Mouse (Mus musculus): ENCODE data around the gene Hhipl2. TPM values are rescaled to one million over a fixed set of nuclear protein-coding genes. Genes with fewer than 3 reads are reported as not detected.
"Not testable (repeated sequence)": the region's sequence is repeated elsewhere in the genome, so short reads cannot be mapped to it uniquely, and the experiment has no call there.

The Hhipl2 gene
- not detected in 2 replicates for polyA plus RNA-seq (2015; fragmentation: Nextera tagmentation; extraction: Ambion mirVana)

DNA sequence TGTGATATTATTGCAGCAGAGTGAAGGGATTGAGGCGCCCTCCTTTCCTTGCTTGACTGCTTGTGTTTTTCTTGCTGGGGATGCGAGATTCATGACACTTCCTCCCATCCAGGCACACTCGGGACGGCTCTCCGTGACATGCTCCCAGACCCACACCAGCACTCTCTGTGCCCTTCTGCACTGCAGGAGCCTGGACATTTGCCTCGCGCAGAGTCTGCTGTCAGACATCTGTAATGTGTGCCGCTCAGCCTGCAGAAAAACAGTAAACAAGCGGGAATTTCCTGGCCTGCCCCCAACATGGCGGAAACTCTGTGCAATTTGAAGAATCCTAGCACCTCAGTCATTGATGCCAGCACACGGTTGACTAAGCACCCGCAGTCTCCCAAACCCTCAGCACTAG lies at the start of gene Hhipl2:
Gene Hhipl2 (plus strand): TSS at position 343 of the 400 bp plus-strand sequence.
- Histone ChIP-seq H3K27me3 (replicated peaks; ENCODE audit: control insufficient read depth, insufficient read depth, low read length) (no peaks in the 10 kb centered on the region), H3K4me1 (replicated peaks; ENCODE audit: control insufficient read depth, insufficient read depth, low read length) (no peaks in the 10 kb centered on the region), H3K27ac (ENCODE audit: low read depth, low read length) (no peak within 1 kb of the TSS), H3K4me3 (ENCODE audit: low read depth, low read length) (no peak within 1 kb of the TSS), H3K9me3 (ENCODE audit: control insufficient read depth) (no peaks in the 10 kb centered on the region), H3K4me2 (replicated peaks; ENCODE audit: low read depth) (no peak within 1 kb of the TSS), H3K9ac (ENCODE audit: low read depth, low read length) (no peak within 1 kb of the TSS), H3K36me3 (ENCODE audit: control insufficient read depth, insufficient read depth) (no peaks in the 10 kb centered on the region)
- no peak for ATAC-seq
- no peak for TF ChIP-seq CTCF (IDR thresholded peaks at IDR 0.05; ENCODE audit: low read depth)
- WGBS = 66% methylated on average over 12 of the region's 12 CpGs

DNA sequence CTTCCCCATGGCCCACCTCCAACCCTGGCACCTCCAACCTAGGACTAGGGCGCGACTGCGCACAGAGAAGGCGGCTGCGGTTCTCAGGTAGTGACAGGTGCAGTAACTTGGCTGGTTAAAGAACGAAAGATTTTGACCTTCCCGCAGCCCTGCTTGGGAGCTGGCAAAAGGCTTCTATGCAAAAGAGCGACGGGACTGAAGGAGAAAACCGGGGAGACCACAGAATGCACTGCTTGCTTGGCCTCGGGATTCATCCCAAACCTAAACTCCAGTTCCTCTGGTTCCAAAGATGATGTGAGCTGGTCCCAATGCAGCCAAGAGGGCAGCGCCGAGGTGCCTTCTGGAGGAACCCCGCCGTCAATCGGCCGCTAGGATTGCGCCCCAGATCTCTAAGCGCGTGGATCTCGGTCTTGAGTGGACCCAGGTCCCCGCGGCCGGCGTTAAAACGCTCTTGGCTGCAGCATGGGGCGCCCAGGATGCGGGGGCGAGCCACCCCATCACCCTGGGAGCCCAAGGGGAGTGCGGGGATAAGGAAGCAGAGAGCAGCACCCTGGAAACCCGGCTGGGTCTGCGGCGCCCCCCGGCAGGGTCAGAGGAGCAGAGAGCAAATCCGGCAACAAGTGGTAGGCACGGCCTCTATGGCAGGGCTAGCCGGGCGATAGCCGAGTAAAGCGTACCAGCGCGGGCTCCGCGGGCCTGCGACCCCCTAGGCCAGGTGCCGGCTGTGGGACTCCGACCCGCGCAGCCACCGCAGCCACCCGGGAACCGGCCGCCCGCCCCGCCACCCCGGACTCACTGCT lies 49.2 kb upstream of the Hhipl2 start:
- peaks cover 10% of the 10 kb centered on the region for H3K36me3 ChIP-seq (ENCODE audit: control insufficient read depth, insufficient read depth)
- no peaks in the 10 kb centered on the region for H3K4me1 ChIP-seq (replicated peaks; ENCODE audit: control insufficient read depth, insufficient read depth, low read length)
- H3K4me3 ChIP-seq (ENCODE audit: low read depth, low read length) = peak overlapping the region; percentile 93
- TF ChIP-seq CTCF (IDR thresholded peaks at IDR 0.05; ENCODE audit: low read depth) = peak; percentile 18
- peak overlapping the region; percentile 97 for H3K4me2 ChIP-seq (replicated peaks; ENCODE audit: low read depth)
- 1% methylated on average over 55 of the region's 56 CpGs for WGBS
- H3K27ac ChIP-seq (ENCODE audit: low read depth, low read length) = peak overlapping the region; percentile 54
- peak; percentile 53 for ATAC-seq
- H3K9me3 ChIP-seq (ENCODE audit: control insufficient read depth) = no peaks in the 10 kb centered on the region
- no peaks in the 10 kb centered on the region for H3K27me3 ChIP-seq (replicated peaks; ENCODE audit: control insufficient read depth, insufficient read depth, low read length)
- peak overlapping the region; percentile 93 for H3K9ac ChIP-seq (ENCODE audit: low read depth, low read length)

DNA sequence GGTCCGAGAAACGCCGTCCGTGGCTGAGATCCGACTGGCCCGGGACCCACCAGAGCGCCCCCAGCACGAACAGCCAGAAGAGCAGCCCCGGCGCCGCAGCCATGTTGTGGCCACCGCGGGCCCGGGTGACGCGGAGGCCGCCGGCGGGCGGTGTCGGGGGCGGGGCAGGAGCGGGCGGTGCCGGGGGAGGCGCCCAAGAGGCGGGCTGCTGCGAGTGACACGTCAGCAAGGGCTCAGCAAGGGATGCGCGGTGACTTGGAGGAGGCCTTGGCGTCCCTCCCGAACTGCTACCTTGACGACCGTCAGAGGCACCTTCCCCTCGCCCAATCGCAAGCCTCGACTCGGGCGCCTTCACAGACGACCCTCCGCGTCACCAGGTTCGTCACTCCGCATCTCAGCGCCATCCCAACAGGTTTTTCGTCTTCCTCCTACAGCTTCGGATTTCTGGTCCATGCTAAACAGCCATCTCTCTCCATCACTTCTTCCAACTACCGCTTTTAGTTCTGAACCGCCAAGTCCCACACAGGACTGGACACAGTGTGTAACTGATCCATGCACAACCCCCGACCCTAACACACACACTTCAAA lies 48.5 kb upstream of the Hhipl2 start, which contains the start of gene Mia3:
Gene Mia3 (minus strand): TSS at position 127 of the 588 bp plus-strand sequence.
- Histone ChIP-seq H3K36me3 (ENCODE audit: control insufficient read depth, insufficient read depth) (peaks cover 8% of the 10 kb centered on the region; the same call in 1 of the 2 replicates), H3K4me1 (replicated peaks; ENCODE audit: control insufficient read depth, insufficient read depth, low read length) (no peaks in the 10 kb centered on the region), H3K4me3 (ENCODE audit: low read depth, low read length) (peak within 1 kb of the TSS; percentile 93), H3K4me2 (replicated peaks; ENCODE audit: low read depth) (peak within 1 kb of the TSS; percentile 97), H3K27me3 (replicated peaks; ENCODE audit: control insufficient read depth, insufficient read depth, low read length) (no peaks in the 10 kb centered on the region), H3K9me3 (ENCODE audit: control insufficient read depth) (peaks cover under 1% of the 10 kb centered on the region; the same call in 1 of the 2 replicates), H3K27ac (ENCODE audit: low read depth, low read length) (peak within 1 kb of the TSS; percentile 54), H3K9ac (ENCODE audit: low read depth, low read length) (peak within 1 kb of the TSS; percentile 93)
- ATAC-seq = peak; percentile 98
- 0 out of 2 replicates have a peak, but pooled peaks have one; percentile 28 for TF ChIP-seq CTCF (IDR thresholded peaks at IDR 0.05; ENCODE audit: low read depth)
- under 1% methylated on average over 51 of the region's 51 CpGs for WGBS

DNA sequence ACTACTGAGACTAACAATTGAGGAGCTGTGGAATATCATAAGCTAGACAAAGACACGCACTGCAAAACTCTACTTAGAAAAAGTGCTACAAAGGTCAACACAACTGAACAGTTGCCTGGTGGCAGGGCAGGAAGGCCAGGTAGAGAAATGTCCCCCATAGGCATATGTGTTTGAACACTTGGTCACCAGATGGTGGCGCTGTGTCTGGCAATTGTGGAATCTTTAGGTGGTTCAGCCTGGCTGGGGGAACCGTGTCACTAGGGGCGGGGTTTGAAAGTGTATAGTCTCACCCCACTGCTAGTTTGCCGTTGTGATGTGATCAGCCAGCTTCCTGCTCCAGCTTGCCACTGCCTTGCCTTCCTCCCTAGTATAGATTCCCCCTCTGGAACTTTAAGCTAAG lies 43.3 kb upstream of the Hhipl2 start:
- no peak for ATAC-seq
- peaks cover 4% of the 10 kb centered on the region; the same call in 1 of the 2 replicates for H3K9me3 ChIP-seq (ENCODE audit: control insufficient read depth)
- H3K36me3 ChIP-seq (ENCODE audit: control insufficient read depth, insufficient read depth) = no peaks in the 10 kb centered on the region
- TF ChIP-seq CTCF (IDR thresholded peaks at IDR 0.05; ENCODE audit: low read depth) = peak; percentile 20; the same call in 1 of the 2 replicates
- H3K9ac ChIP-seq (ENCODE audit: low read depth, low read length) = no peak overlapping the region
- H3K4me3 ChIP-seq (ENCODE audit: low read depth, low read length) = no peak overlapping the region
- 87% methylated on average over 5 of the region's 5 CpGs for WGBS
- no peak overlapping the region for H3K27ac ChIP-seq (ENCODE audit: low read depth, low read length)
- H3K4me2 ChIP-seq (replicated peaks; ENCODE audit: low read depth) = no peak overlapping the region
- H3K4me1 ChIP-seq (replicated peaks; ENCODE audit: control insufficient read depth, insufficient read depth, low read length) = no peaks in the 10 kb centered on the region
- no peaks in the 10 kb centered on the region for H3K27me3 ChIP-seq (replicated peaks; ENCODE audit: control insufficient read depth, insufficient read depth, low read length)

DNA sequence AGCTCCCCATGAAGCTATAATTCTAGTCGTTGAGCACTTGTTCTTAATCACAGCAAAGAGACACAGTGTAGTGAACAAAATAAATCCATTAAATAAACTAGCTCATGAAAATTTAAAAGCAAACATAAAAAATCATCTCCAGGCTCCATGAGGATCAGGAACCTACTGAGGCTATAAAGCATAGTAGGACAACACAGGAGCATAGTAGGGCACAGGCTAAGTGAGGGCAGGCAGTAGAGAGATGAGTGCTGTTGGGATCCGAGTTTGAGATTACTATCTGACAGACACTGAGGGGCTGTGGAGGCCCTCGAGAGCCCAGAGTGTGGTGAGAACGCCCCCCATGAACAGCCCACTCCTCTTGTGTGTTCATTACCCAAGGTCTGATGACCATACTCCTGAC lies 41.0 kb upstream of the Hhipl2 start:
- no peak overlapping the region for H3K4me2 ChIP-seq (replicated peaks; ENCODE audit: low read depth)

DNA sequence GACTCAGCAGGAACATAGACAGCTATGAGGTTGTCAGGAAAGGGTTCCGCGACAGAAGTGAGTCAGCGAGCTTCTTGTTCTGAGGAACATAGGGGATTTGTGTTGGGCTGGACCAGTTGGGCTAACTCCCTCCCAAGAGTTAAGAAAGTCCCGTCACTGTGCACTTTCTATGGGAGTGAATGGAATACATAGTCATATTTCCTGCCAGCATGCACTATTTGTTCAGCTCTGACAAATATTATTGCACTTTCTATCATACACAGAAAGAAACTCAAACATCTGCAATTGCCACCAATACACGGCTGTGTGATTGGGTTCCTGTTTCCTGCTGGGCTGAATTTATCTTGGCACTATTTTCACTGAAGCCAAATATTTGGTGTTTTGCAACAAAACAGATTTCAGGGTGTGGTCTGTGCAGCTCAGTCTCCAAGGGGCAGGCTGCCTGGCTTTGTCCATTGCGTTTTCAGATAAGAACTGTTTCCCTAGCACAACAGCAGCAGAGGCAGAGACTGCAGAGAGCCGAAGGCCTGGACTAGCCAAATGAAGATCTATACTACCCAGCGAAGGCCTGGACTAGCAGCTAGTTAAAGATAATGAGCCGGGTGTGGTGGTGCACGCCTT lies 39.6 kb upstream of the Hhipl2 start:
- no peak overlapping the region for H3K9ac ChIP-seq (ENCODE audit: low read depth, low read length)
- peak; percentile 47; the same call in 1 of the 2 replicates for ATAC-seq
- H3K36me3 ChIP-seq (ENCODE audit: control insufficient read depth, insufficient read depth) = no peaks in the 10 kb centered on the region
- H3K4me1 ChIP-seq (replicated peaks; ENCODE audit: control insufficient read depth, insufficient read depth, low read length) = no peaks in the 10 kb centered on the region
- 71% methylated on average over 10 of the region's 10 CpGs for WGBS
- no peaks in the 10 kb centered on the region for H3K27me3 ChIP-seq (replicated peaks; ENCODE audit: control insufficient read depth, insufficient read depth, low read length)
- H3K27ac ChIP-seq (ENCODE audit: low read depth, low read length) = no peak overlapping the region
- TF ChIP-seq CTCF (IDR thresholded peaks at IDR 0.05; ENCODE audit: low read depth) = no peak
- peaks cover 4% of the 10 kb centered on the region; the same call in 1 of the 2 replicates for H3K9me3 ChIP-seq (ENCODE audit: control insufficient read depth)
- H3K4me3 ChIP-seq (ENCODE audit: low read depth, low read length) = no peak overlapping the region
- H3K4me2 ChIP-seq (replicated peaks; ENCODE audit: low read depth) = no peak overlapping the region

More for the DNA sequence above, 41.0 kb upstream of the Hhipl2 start:
- Histone ChIP-seq H3K36me3 (ENCODE audit: control insufficient read depth, insufficient read depth) (no peaks in the 10 kb centered on the region), H3K27ac (ENCODE audit: low read depth, low read length) (no peak overlapping the region), H3K9me3 (ENCODE audit: control insufficient read depth) (peaks cover 4% of the 10 kb centered on the region; the same call in 1 of the 2 replicates), H3K9ac (ENCODE audit: low read depth, low read length) (no peak overlapping the region), H3K27me3 (replicated peaks; ENCODE audit: control insufficient read depth, insufficient read depth, low read length) (no peaks in the 10 kb centered on the region), H3K4me1 (replicated peaks; ENCODE audit: control insufficient read depth, insufficient read depth, low read length) (no peaks in the 10 kb centered on the region), H3K4me3 (ENCODE audit: low read depth, low read length) (no peak overlapping the region)
- no peak for TF ChIP-seq CTCF (IDR thresholded peaks at IDR 0.05; ENCODE audit: low read depth)
- no peak for ATAC-seq
- 78% methylated on average over 4 of the region's 4 CpGs for WGBS

DNA sequence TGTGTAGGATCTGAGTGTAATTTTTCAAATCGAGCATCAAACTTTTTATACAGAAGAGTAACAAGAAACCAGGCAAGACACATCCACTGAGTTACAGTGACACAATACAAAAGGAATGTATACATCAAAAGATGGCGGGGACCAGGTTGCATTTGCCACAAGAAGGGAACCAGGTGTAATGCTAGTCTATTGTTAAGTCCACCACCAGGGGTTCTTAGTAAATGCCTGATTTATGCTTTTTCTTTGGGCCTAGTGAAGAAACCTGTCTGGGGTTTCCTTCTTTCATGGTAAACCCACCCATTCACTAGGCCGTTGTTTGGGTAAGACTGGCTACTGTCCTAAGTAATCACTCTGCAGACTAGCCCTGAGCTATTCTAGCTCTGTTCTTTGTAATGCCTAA lies 38.6 kb upstream of the Hhipl2 start:
- H3K4me1 ChIP-seq (replicated peaks; ENCODE audit: control insufficient read depth, insufficient read depth, low read length); ATAC-seq; H3K9ac ChIP-seq (ENCODE audit: low read depth, low read length); H3K27ac ChIP-seq (ENCODE audit: low read depth, low read length); H3K27me3 ChIP-seq (replicated peaks; ENCODE audit: control insufficient read depth, insufficient read depth, low read length); H3K4me2 ChIP-seq (replicated peaks; ENCODE audit: low read depth); H3K4me3 ChIP-seq (ENCODE audit: low read depth, low read length); H3K9me3 ChIP-seq (ENCODE audit: control insufficient read depth); H3K36me3 ChIP-seq (ENCODE audit: control insufficient read depth, insufficient read depth): not testable (repeated sequence)
- WGBS = 93% methylated on average over 3 of the region's 3 CpGs

Data from intestine, postnatal 0 days (tissue).